Mouse (Mus musculus) gastrocnemius, postnatal 4 days (tissue): Measurements from ENCODE around the gene Vwa3a. TPM values are rescaled to one million over a fixed set of nuclear protein-coding genes. Genes with fewer than 3 reads are reported as not detected.
"Not testable (repeated sequence)": the region's sequence is repeated elsewhere in the genome, so short reads cannot be mapped to it uniquely, and the experiment has no call there.

ENCODE experiments used
- DNase-seq, 2 experiments: peaks; one replicate each; pipeline ENCODE4 v3.0.0; 2021 to 2022; ENCODE audit warnings: low spot score in 2 of 2, mixed read lengths in 2 of 2
- long read RNA-seq, 2 experiments: library from polyadenylated mRNA; stranded (forward); transcript quantifications; one replicate each; pipeline ENCODE4 v2.0.0; 2021
- total RNA-seq, 2 experiments: library from RNA; stranded (reverse); gene quantifications; 2 replicates each; pipeline ENCODE4 v1.2.3; 2021

Vwa3a gene
- under 1 TPM; 0.67 to 0.74 TPM for total RNA-seq
- long read RNA-seq, experiment 1, result 0 reads
- long read RNA-seq, experiment 2, result 0 reads

DNA sequence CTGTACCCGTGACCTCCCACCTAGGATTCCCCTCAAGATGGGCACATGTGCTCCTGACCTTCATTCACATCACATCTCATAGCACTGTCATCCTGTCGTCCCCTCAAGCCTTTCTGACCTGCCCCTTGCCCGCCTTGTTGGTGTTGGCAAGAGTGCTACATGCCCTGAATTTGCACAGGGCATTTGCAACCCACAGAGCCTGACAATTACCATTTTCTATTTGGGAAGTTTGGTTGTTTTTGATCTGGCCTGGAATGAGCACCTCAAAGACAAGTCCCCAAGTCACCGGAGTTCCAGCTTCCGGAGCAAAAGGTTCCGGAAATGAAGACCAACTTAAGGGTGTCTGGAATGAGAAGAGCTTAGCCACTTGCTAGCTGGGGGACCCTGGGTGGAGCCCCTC is at the start of gene Vwa3a:
Gene Vwa3a (plus strand): TSS at position 301 of the 400 bp plus-strand sequence.
- no peak for DNase-seq

DNA sequence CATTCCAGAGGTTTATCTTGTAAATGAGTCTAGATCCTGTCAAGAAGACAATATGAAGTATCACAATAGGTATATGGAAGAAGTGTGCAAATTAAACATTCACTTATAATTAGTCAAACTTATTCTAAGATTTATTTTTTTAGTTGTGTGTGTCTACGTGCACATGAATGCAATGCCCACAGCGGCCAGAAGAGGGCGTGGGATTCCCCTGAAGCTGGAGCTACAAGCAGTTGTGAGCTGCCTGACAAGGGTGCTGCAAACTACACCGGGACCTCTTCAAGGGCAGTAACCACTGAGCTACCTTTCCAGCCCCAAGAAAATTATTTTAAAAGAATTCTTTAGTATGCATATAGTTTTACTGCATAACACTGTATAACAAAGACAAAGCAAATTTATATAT is 48.5 kb upstream of the Vwa3a start:
- no peak for DNase-seq

DNA sequence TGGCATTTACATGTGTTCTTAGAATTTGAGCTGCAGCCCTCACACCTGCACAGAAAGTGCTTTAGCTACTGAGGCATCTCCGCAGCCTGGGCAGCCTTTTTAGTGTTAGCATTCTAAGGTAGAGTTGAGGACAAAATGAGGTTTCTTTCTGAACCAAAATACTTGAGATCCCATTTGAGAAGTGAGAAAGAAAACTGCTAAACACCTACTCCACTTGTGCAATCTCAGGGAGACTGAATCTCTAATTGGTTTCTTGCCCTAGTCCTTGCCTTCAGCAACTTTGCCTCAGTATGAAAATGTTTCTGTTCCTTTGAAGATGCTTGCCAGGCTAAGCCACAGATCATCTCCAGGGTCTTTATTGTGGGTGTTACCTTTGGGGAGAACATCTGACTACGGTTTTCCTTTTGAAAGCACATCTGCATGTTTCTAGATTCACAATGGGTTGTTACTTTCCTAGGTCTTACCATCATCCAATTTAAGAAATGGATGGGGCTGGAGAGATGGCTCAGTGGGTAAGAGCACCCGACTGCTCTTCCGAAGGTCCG is 45.2 kb upstream of the Vwa3a start:
- DNase-seq, result no peak

DNA sequence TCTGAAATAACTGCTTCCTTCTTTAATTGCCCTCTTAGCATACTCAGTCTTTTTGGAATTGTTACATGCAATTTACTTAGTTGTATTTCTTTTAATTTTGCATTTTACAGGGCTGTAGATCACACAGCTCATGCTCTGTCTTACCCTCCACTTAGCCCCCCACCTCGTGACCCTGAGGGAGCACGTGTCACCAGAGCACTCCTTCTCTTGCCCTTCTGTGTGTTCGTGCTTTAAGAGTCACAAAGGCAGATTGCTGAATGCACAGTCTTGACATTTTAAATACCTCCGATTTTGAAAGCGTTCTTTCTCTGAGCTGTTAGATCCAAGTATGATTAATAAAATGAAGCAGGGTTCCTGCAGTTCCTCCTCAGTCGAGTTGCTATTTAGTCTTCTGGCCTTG is 43.9 kb upstream of the Vwa3a start:
- DNase-seq, result no peak

DNA sequence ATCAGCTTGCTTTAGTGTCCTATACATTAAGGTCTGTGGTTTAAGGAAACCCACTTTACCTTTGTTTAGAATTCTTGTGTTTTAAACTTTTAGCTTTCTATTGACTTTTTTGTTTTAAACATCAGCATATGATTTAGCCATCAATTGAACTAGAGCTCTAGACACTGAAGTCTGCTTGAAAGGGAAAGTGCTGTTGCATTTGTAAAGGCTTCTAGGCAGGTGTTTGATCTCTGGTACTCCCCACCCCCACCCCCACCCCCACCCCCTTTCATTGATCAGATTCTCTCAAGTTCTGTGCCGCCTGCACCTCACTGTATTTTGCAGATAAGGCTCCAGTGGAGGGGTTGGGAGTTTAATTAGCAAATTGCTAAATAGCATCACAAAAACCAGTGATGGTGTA is 43.5 kb upstream of the Vwa3a start:
- no peak for DNase-seq

DNA sequence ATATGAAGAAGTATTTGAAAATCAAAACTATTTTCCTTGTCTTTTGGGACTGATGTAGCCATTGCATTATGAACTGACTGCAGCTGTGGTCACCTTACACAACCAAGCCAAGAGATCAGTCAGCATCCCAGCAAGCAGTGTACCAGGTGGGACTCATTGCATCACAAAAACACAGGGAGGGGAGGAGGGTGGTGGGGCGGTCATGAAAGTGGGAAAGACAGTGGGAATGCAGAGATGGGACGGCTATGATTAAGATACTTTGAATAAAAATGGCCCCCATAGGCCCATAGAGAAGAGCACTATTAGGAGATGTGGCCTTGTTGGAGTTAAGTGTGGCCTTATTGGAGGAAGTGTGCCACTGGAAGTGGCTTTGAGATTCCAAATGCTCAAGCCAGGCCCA is 42.8 kb upstream of the Vwa3a start:
- DNase-seq, result no peak

DNA sequence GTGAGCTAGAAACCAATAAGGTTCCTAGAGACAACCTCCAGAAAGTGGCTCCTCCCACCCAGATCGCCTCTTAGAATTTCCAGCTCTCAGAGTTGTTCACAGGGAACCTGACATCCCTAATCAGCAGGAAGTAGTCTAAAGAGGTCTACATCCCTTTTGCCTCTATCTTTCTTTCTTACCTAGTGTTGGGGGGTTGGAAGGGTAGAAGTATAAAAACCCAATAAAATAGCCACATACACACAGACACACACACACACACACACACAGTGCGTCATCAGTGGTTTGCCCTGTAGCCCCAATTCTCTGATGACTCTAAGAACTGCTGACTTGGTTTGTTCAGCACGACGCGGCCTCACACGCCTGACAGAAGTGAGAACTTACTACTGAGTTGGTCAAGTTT is 39.5 kb upstream of the Vwa3a start:
- DNase-seq, result no peak

DNA sequence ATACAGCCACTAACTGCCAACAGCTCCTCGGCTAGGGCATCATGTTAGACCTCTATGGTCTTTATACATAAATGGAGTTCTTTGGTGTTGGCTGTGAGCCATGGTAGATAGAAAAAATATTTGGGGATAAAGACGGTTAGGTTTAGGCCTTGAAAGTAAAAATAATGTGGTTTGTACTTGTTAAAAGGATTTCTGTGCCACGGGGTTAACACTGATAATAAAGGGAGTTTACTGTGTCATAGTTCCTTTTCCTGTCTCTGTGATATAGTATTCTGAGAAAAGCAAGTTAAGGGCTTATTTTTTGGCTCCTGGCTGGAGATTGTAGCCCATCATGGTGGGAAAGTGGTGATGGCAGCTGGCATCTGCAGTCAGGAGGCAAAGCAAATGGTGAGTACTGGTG is 35.2 kb upstream of the Vwa3a start:
- DNase-seq, result no peak

DNA sequence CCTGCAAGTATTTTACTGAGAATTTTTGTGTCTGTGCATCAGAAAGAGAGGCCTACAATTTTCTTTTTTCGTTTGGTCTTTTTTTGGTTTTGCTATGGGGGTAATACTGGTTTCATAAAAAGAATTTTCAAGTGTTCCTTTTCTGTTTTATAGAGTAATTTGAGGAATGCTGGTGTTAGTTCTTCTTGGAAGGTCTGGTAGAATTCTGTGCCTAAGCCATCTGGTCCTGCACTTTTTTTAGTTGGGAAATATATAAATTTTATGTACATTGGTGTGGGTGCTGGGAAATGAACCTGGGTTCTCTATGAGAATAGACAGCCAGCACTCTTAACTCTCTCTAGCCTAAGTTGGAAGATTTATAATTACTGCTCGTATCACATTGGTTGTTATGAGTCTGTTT is 27.0 kb upstream of the Vwa3a start:
- no peak for DNase-seq

DNA sequence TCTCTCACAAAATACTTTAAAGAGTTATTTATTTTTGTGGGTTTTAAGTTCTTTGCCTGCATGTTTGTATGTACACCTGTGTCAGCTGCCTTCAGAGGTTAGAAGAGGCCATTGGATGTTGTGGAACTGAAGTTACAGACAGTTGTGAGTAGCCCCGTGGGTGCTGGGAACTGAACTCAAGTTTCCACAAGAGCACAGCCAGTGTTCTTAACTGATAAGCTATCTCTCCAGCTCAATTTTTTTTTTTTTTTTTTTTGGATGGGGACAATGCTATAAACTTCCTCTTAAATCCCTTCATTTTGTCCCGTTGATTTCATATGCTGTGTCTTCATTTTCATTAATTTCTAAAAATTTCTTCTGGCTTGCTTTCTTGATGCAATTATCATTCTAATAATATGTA is 25.9 kb upstream of the Vwa3a start:
- no peak for DNase-seq

DNA sequence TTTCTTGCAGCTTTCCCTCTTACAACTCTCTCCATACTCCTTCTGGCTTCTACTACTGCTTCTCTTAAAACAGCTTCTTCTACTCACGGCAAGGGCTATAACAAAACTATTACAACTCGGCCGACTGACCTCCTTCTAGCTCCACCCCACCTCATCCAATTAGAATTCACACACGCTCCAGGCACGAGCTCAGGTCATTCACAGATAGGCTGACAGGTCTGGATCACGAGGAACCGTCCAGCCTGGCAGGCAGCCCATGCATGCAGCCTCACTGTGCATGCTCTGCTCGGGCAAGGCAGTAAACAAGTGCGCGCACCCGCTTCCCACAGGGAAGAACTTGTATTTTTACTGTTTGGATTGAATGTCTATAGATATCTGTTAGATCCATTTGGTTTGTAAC is 25.2 kb upstream of the Vwa3a start:
- not testable (repeated sequence) for DNase-seq

DNA sequence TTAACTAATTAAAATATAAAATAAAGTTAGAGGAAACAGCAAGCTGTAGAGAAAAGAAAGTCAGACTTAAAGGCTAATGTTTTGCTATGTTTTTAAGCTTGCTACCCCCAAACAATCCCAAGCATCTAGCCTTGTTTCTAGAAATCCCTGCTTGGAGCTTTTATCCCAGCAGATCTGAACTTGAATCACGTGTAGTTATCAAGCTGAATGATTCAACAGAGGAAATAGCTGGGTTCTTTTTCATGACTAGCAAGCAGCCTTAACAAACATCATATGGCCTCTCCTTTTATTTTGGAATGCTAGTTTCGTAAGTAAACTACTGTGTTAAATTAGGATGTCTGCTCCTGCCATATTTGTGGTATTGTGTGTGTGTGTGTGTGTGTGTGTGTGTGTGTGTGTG is 21.9 kb upstream of the Vwa3a start:
- DNase-seq, result no peak

DNA sequence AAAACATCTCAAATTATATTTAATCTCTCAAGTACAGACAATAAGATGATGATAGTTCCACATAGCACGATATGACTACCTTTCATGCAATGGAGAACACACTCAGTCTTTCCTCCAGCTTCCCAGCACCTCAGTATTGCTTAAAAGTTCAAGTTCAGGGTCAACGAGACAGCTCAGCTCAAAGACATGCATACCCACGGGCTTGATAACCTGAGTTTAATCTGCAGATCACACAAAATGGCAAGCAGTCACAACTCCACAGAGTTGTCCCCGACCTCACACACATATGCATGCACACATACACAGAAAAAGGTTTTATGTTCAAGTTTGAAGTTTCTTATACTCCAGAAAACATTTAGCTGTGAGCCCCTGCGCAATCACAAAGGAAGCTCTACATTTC is 18.1 kb upstream of the Vwa3a start:
- DNase-seq, result no peak

DNA sequence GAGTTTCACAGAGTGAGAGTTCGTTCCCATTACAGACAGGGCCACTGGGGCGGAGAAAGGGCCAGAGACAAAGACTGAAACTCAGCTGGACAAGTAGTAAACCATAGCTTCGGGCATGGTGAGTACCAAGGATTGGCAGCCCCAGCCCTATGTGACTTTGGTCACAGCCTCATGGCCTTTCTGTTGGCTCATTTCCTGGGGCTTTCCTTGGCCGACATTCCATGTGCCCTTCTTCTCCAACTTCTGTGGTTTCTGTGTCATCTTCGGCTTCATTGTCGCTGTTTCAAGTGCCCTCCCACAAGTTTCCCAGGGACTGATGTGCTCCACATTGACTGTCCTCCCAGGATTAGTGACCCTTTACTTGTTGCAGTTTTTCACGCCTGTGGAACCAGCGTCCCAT is 17.7 kb upstream of the Vwa3a start:
- no peak for DNase-seq

DNA sequence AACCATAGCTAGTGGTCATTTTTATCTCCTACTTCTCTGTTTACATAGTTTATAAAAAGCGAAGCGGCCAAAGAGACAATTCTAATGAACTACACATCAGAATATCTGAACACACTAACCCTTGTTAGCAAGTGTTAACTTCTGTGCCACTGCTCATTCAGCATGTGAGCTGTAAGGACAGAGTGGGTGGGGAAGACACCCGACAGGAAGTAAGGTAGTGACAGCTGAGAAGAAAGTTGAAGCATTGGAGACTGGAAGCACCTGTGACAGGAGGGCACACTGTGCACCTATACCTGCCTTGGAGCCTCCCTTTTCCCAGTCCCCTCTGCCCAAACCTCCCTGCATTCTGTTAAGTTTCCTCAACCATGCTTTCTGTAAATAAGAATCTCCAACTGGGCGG is 17.1 kb upstream of the Vwa3a start:
- DNase-seq, result no peak

DNA sequence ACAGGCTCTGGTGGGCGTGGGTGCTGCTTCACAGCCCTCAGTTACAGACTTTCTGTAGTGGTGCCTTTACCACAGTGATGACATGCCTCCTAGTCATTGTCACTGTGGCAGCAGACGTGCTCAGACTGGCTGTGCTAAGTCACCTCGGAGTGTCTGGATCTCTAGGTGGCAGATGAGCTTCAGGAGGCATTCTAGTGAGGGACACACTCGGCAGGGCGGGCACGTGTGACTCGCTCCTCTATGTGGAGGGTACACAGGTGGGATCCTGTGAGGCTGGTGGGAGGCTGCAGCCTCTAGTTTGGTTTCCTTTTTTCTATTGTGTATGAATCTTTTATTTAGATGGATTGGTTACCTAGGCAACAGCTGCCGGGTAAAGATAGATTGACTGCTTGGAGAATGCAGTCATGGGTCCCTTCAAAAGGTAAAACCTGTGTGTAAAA is 16.3 kb upstream of the Vwa3a start:
- no peak for DNase-seq

DNA sequence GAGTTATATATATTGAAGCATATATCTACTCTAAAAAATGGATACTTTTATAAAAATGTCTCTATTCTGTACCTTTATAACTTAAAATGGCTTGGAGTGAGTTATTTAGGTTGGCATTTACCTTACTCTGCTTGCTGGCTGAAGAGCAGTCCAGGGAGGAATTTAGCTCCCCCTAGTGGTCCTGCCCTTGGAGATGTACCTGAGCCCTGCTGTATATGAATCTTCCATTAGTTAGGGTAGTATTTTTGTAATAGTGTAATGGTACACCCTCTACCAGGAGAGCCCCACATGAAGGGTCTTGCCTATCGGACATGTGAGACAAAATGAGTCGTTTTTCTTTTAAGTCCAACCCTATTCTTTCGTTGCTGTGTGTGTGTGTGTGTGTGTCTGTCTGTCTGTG is 11.5 kb upstream of the Vwa3a start:
- no peak for DNase-seq

DNA sequence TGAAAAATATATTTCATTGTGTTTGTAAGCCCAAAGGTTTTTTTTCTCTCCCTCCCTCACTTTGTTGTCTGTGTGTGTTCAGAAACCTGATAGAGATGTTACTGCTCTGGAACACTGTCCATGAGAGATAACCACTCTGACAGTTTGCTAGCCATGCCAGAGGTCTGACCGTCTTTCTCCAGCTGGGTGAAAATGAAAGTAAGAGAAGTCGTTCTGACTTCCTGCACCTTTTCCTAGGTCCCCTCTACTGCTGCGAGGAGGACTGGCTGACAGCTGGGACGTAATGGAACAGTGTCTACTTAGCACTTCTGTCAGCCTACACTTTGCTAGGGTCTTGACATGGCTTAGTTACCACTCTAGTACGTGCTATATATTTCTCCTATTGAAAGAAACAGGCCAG is 9.5 kb upstream of the Vwa3a start:
- no peak for DNase-seq

DNA sequence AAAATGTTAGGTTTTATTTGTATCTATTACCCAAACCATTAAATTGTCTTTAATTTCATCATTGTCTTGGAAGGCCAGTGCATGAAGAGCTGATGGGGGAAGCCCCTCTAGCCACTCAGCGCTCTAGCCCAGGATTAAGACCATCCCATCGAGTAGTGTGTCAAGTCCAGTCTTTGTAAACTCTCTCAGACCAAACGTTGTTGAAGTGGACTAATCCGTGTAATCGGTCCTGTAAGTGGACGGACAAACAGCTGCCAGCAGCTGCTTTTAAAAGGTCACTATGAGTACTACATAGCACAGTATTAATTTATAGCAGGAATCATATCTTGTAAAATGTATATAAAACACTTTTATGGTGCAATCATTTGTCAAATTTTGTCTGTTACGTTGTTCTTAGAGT is 6.2 kb upstream of the Vwa3a start:
- DNase-seq, result no peak

DNA sequence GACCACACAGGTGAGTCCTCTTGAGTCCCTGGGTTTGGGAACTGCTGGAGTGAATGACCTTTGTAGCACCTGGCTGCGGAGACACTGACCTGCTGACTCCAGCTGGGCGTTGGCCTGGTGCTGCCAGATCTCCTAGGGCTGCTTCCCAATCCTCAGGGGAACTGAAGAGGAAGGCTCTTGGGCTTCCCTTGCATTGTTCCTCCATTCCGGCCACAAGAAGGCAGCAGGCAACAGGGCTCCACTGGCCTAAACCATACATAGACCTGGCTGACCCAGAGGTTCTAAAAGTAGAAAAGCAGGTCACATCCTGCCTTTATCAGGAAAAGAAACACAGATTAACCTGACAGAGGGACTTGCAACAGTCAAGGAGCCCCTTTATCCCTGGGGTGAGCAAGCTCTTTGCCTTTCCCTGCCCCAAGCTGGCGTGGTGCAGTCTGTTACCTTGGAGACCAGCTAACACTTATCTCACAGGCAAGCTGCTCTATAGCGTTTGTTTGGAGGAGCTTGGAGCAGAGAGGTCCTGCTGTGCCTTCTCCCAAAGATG is 512 bp downstream of the Vwa3a start:
- no peak for DNase-seq

DNA sequence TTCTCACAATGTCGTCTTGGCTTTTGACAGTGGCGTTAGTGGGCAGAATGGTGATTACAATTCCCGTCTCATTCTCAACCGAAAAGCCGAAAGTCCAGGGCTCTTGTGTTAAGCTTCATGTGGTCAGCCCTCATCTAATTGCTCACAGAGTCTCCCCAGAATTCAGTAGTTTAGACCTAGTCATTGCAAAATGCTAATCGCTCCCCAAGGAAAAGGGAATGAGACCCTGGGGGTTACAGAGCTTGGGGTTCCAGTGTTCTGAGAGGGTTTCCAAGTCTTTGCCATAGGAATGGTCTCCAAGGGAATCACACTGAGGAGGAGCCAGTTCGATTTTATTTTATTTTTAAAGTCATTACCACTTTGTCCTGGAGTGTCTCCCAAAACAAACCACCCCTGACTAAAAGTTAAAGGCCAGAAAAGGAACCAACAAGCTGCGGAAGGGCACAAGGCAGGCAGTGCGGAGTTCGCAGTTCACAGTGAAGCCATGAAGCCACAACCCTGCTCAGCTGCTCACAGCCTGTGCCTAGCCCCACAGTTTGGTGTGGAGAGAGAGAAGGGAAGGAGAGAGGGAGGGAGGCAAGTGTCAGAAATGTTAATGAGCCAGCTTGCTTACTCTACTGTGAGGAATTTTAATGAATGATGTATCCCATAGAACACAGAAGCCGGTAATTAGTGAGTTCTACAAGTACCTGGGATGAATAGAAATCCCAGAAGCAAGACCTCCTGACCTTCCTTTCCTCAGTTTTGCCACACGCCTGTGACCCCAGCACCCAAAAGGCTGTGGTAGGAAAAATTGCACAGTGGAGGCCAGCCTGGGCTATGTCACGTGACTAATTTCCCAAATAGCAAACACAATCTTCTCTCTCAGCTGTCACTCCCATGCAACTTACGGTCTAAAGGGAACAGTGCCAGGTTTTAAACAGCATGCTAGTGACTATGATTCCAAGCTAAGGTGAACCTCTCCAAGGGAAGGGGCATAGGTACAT is 4.5 kb downstream of the Vwa3a start:
- no peak for DNase-seq

DNA sequence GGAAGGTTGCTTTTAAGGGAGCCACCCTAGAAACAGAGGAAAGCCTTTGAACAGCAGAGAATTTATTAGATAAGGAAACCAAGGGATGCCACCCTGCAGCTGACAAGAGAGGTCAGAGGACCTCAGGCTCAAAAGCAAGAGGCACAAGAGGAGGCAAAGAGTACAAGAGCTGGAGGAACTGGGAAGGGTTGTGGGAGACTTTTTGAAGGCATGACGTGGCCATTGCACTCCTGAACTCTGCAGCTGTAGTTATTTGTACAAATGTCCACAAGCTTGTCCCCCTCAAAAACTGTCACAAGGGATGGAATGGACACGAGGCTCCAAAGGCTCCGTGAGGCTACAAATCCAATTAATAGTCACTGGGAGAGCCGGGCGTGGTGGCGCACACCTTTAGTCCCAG is 5.5 kb downstream of the Vwa3a start:
- no peak for DNase-seq

DNA sequence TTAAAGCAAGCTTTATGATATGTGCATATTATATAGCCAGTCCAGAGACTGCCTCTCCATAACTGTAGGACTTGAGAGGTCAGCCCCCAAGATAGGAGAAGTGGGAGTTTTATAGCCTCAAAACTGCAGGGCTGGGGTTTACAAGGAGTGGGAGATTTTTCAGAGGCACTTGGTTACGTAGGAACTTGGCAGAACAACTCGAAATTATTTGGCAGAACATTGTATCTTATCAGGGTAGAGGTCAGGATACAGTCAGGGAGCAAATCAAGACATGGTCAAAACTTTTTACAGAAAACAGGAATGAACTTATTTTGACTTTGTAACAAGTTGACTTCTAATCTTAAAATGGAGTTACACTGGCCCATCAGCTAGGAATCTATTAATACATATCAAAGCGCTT is 6.9 kb downstream of the Vwa3a start:
- no peak for DNase-seq
